Mouse (Mus musculus): ENCODE data around the gene Bex6.

Bex6 gene

GRCm38 (mm10) chr16:32179333-32179901 lies at the start of gene Bex6:
Bex6 (plus strand) TSS chr16:32179823.
- no peak for DNase-seq (ENCODE audit: low spot score)

- DNase-seq (ENCODE audit: low spot score), result no peak
Measured at GRCm38 (mm10) chr16:32130190-32130826, 49.3 kb upstream of the Bex6 start.

GRCm38 (mm10) chr16:32133148-32133547 lies 46.5 kb upstream of the Bex6 start:
- DNase-seq (ENCODE audit: low spot score), result no peak

- DNase-seq (ENCODE audit: low spot score), result no peak
Measured at GRCm38 (mm10) chr16:32135842-32136357, 43.7 kb upstream of the Bex6 start.

GRCm38 (mm10) chr16:32138954-32139353 lies 40.7 kb upstream of the Bex6 start:
- DNase-seq (ENCODE audit: low spot score), result no peak

DNA sequence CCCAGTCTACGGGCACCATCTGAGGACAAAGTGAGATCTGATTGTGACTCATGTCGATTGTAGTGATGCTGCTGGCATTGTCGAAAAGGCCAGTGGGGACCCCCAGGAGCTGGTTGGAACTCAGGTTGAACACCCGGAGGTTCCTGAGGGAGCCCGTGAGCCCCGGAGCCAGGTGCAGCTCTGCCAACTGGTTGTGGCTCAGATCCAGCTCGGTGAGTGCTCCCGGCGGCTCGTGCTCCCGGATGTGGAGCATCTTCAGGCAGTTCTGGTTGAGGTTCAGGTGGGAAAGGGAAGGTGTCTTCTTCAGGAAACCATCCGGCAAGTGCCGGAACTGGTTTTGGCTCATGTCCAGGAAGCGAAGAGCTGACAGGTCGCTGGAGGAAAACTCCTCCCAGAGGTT lies 35.9 kb upstream of the Bex6 start:
- DNase-seq (ENCODE audit: low spot score), result no peak

DNA sequence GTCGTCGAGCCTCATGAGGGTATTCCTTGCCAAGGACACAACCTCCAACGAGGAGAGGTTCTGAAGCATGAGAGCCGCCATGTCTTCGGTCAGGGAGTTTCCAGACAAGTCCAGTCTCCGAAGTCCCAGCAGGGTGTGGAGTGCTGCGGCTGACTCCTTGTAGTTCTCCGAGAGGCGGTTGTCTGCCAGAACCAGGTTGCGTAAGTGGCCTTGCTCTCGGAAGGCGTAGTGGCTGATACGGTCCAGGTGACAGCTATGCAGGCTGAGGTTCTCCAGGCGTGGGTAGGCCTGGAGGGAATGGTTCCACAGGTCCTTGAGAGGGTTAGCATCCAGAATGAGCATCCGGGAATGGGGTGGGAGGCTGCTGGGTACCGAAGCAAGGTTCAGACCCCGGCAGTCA lies 35.0 kb upstream of the Bex6 start:
- DNase-seq (ENCODE audit: low spot score), result no peak

DNA sequence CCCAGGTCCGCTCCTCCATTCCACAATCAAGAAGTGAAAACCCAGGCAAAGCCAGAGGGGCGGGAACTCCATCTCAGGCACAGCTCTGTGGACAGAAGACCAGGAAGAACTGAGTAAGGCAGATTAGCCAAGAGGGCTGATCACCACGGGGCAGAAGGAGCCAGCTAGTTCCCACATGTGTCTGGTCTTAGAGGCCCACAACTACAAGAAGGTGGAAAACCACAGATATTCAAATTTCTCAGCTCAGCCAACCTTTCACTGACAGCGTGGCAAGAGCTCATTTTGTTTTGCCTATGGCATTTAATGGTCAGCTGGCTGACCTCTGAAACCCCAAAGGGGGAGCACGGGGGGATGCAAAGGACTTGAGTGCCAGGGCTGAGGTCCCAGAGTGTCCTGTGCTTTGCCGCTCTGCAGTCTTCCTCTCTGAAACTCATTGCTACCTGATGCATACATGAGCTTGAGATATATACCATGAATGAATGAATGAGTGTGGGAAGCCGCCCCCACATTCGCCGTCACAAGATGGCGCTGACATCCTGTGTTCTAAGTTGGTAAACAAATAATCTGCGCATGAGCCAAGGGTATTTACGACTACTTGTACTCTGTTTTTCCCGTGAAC lies 31.9 kb upstream of the Bex6 start:
- no peak for DNase-seq (ENCODE audit: low spot score)

DNA sequence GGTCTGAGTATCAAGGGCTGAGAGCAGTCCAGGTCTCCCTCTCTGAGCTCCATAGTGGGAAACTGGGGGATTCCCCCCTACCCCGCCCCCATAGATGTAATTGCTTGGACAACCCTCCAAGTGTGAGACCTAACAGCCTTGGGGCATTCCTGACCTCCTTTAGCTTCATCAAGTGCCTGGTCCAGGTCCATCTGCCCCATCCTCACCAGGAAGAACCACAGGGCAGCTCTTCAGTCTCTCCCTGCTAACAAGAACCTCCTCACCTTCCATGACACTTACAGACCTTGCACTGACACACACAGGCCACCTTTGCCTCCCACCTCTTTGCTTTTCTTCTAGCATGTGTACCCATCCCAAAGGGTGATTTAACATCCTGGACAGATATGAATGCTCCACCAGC lies 25.6 kb upstream of the Bex6 start:
- no peak for DNase-seq (ENCODE audit: low spot score)

DNA sequence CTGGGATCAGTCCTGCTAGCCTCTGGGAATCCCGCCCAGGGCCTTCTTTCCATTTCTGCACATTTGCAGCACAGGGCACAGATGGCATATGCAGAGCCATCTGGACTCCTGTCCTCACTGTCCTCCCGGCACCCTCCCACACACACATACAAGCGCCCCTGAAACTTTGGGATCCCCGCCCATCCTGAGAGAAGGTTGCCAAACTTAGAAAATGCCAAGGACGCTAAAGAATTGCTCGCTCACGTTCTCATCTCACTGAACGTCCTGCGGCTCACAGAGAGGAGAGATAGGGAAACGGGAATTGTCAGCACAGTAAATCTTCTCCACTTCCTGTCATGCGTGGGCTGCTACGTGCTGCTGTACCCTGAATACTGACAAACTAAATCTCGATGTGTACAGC lies 25.2 kb upstream of the Bex6 start:
- DNase-seq (ENCODE audit: low spot score), result no peak

DNA sequence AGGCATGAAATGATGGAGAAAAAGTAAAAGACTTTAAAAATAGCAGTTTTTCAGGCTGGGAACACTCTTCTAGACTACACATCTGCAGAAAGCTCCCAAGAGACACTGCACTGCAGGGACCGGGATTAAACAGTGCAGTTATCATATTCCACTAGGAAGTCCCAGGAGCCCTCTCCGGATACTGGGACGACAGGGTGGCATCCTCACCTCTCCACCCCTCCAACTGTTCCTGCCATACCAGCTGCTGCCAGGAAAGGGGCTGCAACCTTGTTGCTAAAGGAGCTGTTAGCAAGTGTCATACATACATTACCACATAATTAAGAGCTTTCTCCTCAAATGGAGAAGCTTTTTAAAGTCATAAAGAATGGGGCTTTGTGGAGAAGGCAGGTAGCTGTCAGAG lies 22.9 kb upstream of the Bex6 start:
- DNase-seq (ENCODE audit: low spot score), result no peak

DNA sequence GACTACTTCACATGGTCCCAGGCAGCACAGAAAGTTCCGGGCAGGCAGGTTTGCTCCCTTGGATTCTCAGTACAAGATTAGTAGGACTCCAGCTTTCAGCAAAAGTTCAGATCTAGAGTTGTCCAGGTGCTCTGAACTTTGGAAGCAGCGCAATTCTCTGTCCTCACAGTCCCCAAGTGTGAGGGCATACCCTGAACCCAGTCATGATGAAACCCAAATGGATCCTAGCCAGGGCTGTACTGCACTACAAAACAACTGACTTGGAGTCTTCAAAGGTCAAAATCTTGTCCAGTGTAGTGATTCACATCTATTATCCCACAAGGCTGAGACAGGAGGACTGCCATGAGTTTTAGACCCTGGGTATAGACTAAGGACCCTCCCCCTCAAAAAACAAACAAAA lies 22.3 kb upstream of the Bex6 start:
- DNase-seq (ENCODE audit: low spot score), result no peak

GRCm38 (mm10) chr16:32158966-32159365 lies 20.7 kb upstream of the Bex6 start:
- DNase-seq (ENCODE audit: low spot score), result no peak

DNA sequence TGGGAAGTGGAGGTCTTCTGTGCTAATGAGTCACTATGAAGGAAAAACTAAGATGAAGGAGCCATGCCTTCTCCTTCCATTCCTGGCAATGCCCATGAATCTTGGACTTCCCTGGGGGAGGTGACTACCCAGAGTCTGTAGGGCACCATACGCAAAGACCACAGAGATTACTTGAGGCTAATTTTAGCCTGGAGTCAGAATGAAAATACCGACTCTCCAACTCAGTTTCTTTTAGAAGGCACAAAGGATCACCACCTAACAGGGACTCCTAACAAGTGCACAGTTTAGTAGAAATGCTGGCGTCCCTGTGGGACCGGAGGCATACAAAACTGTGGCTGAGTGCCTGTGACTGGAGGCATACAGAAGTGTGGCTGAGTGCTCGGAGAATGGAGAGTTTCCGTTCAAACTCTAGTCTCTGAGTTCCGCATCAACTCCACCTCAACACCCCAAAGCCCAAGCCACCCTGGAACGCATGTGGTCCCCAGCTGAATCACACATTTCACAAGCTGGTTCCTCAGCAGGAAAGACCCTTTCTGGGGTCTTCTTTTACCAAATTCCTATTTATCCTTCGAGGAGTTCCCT lies 18.8 kb upstream of the Bex6 start:
- DNase-seq (ENCODE audit: low spot score), result no peak

DNA sequence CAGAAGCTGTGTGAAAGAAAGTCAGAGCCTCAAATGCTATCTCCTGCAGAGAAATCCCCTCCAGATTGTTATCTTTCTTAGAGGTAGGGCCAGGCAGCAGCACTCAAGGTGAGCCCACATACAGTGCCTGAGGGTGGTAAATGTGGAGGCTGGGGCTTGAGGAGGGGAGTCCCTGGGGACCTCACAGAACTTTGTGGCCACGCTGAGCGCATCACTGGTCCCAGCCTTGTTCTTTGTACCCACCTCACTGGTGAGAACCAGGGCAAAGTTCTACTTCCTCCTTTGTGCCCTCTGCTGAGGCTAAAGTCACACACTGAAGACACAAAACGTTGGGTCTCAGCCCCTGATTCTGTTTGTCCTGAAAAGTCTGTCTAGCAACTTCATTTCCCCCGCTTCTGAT lies 16.2 kb upstream of the Bex6 start:
- peak; percentile 59 for DNase-seq (ENCODE audit: low spot score)

DNA sequence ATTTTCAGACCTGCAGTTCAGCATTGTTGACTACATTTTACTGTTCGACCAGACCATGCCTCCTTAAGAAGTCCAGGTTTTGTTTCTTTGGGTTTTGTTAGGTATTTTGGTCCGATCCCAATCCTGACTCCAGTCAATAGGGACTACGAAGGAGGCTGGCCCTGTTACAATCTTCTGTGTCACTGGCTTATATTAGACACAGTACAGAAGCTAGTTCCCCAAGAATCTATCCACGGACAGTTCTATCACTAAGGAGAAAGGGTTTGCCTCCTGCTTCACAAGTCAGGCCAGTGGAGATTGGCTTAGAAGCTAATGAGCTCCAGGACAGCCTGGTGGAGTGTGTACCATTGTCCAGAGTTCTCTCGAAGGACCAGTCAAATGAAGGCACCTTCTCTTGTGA lies 15.7 kb upstream of the Bex6 start:
- no peak for DNase-seq (ENCODE audit: low spot score)

- peak; percentile 20 for DNase-seq (ENCODE audit: low spot score)
Measured at GRCm38 (mm10) chr16:32164396-32165027, 15.1 kb upstream of the Bex6 start.

- peak; percentile 57 for DNase-seq (ENCODE audit: low spot score)
Measured at GRCm38 (mm10) chr16:32165281-32165821, 14.3 kb upstream of the Bex6 start, which contains the start of gene Nrros. Nrros (minus strand) TSS chr16:32165594.

GRCm38 (mm10) chr16:32167819-32168545 lies 11.6 kb upstream of the Bex6 start:
- DNase-seq (ENCODE audit: low spot score), result no peak

DNA sequence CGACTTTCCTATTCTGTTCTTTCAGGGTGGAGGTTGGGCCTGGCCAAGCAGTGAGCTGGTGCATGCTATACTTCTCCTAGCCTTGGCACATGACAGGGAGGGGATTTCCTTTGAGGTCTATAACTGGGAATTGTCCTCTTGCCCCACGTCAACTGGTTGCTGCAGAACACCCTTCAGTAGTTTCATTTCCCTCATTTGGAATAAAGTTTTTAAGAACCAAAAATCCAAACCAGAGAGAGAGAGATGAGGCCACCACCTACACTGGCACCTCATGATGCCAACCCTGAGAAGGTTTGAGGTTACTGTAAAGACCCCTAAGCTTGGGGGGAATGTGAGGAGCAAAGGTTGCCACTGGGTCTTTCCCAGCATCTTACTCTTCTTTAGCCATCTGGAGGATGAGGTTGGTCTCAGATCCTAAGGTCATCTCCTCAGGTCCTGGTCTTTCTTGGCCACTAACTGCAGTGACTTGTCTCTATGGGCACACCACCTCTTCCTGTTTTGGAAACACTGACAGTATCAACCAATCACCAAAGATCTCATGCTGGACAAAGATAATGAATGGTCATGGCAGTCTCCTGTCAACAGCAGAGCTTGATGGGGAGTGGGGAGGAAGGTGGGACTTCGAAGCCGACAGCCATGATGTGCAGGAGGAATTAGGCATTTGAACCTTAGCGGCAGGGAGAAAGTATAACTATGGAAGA lies 8.4 kb upstream of the Bex6 start:
- no peak for DNase-seq (ENCODE audit: low spot score)

GRCm38 (mm10) chr16:32173401-32173800 lies 6.2 kb upstream of the Bex6 start:
- no peak for DNase-seq (ENCODE audit: low spot score)

Measured in spleen, adult 12 weeks (tissue).